Mouse (Mus musculus): ENCODE measurements at regions not wholly inside any gene's neighbourhood (a gene's known extent, or its start where the extent isn't known, plus 50 kb on each side); places are given as distances from the start of the nearest gene placed in this dataset.

DNA sequence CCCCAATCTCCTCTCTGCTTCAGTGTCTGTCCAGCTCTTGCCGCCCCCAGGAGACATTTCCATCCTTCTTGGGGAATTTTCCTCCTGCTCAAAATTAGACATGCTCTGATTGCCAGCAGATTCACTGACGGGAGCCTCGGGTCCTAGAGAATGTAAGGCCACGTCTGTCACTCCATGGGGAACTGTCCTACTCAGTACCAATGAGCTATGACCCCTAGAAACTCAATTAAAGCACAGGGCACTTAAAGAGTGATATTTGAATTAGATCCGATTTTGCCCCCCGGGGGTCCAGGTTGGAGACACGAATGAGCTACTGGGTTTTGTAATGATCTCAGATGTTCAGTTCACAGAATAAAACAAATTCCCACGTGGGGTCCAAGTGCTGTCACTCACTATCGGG is 263.8 kb upstream of the Sulf2 start:
- TF ChIP-seq POLR2A (IDR thresholded peaks at IDR 0.05; ENCODE audit: borderline replicate concordance, insufficient read depth, low read length) (no peak), CTCF (IDR thresholded peaks at IDR 0.05; ENCODE audit: borderline replicate concordance, insufficient read depth, low read depth, low read length) (no peak)
